Mouse (Mus musculus) erythroblast, embryonic 14.5 days (primary cell): Measurements from ENCODE around the gene Hoxa7. TPM values are rescaled to one million over a fixed set of nuclear protein-coding genes. Genes with fewer than 3 reads are reported as not detected.

ENCODE experiments used
- H3K27me3 ChIP-seq: 2 replicates; pipeline ENCODE4 v1.6.1; 2012; ENCODE audit warnings: inconsistent platforms; ENCODE audit not compliant: control insufficient read depth
- H3K36me3 ChIP-seq: 2 replicates; pipeline ENCODE4 v1.6.1; 2012; ENCODE audit warnings: mild to moderate bottlenecking, inconsistent platforms; ENCODE audit not compliant: control insufficient read depth
- H3K4me1 ChIP-seq: 2 replicates; pipeline ENCODE4 v1.6.1; 2012; ENCODE audit warnings: inconsistent platforms; ENCODE audit not compliant: control insufficient read depth
- H3K4me3 ChIP-seq: replicated peaks from 2 replicates; pipeline ENCODE3; 2012; ENCODE audit warnings: moderate library complexity, mild to moderate bottlenecking, inconsistent platforms
- H3K9me3 ChIP-seq: 2 replicates; pipeline ENCODE4 v1.6.1; 2012; ENCODE audit warnings: low read length, inconsistent platforms, mixed read lengths; ENCODE audit not compliant: control insufficient read depth
- GATA1 ChIP-seq: IDR thresholded peaks from 2 replicates; pipeline ENCODE4 v1.6.1; 2012; ENCODE audit warnings: low read length, inconsistent platforms, mixed read lengths
- TAL1 ChIP-seq: IDR thresholded peaks from 3 replicates; pipeline ENCODE4 v1.6.1; 2012; ENCODE audit warnings: low read length, inconsistent platforms, mixed read lengths
- polyA plus RNA-seq: library from polyadenylated mRNA; stranded (reverse); fragments of >175 nt; gene quantifications from 2 replicates; pipeline ENCODE4 v1.2.3, GENCODE M21; 2012

Gene Hoxa7
- polyA plus RNA-seq, 1 experiment: 0.02 TPM

DNA sequence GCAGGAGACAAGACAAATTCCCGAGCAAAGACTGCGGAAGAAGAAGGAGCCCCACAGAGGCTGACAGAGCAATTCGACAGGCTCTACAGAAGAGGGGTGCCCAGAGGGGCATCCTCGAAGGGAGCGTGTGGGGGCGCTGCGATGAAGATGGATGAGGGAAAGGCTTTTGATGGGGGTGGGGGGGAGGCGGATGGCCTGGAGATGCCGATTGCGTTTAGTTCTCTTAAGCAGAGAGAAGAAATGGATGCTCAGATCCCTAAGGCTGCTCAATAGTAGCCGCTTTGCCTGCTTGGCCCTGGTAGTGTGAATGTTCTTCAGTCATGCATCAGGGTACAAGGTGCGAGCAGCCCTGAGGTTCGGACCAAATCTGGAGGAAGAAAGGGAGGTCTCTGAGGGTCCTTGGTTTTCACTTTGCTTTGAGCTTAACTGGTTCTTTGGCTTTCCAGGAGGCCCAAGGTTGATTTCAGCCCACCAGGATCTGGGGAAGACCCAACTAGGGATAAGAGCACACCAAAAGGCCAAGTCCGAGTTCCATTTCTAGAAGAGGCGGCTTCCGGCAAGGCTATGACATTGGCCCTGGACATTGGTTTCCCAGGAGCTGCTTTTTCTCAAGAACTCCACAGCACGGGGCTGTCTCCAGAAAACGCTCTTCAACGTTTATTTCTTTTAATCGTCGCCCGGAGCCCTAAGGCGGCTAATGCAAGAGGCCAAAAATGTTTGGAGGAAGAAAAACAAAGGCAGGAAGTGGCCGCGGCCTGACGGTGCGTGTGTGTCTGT is 27.2 kb upstream of the Hoxa7 start:
- Histone ChIP-seq H3K4me3 (no peak overlapping the region), H3K9me3 (no peaks in the 10 kb centered on the region; the same call in 1 of the 2 replicates), H3K27me3 (peaks cover 100% of the 10 kb centered on the region), H3K4me1 (no peaks in the 10 kb centered on the region), H3K36me3 (no peaks in the 10 kb centered on the region)
- TF ChIP-seq GATA1 (no peak), TAL1 (no peak)

DNA sequence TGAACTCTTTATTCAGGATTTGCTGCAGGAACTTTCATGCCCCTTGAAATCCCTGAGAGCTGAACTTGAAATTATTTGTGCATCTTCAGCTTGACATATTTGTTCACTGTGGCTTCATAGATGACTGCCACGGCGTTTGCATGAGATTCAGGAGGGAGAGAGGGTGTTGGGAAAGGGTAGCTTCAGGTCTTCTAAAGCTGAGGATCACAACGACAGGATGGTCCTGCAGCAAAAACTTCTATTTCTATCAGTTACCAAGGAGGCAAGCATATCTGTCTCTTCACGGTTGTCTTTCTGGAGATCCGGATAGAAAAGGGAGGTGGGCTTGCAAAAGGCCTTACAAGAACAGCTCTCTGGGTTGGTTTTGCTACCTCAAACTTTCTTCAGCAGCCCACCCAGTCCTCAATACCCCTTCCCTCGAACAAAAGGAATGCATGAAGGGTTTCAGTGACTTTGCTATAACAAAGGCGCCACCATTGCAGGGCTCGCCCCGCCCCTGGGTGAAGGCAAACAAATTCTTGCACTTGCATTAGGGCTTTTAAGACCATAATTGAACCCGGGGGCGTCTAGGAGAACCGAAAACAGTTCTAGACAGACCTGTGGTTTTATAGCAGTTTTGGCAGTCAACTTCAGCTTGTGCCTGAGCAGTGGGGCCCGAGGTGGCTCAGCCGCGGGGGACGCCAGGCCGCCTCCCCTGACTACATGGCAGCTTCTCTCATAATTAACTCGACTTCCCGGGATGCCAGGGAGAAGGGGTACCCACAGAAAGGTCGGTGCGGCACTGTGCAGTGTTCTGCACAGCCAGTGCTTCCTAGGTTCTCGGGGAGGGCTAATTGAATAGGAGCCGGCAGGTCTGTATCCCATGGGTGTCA is 26.3 kb upstream of the Hoxa7 start:
- no peaks in the 10 kb centered on the region for H3K9me3 ChIP-seq
- H3K4me1 ChIP-seq: no peaks in the 10 kb centered on the region
- H3K4me3 ChIP-seq: no peak overlapping the region
- no peaks in the 10 kb centered on the region for H3K36me3 ChIP-seq
- peaks cover 100% of the 10 kb centered on the region for H3K27me3 ChIP-seq
- TF ChIP-seq GATA1: no peak
- TF ChIP-seq TAL1: no peak

- no peak for TF ChIP-seq TAL1
- TF ChIP-seq GATA1: no peak
- no peaks in the 10 kb centered on the region for H3K9me3 ChIP-seq
- H3K4me1 ChIP-seq: no peaks in the 10 kb centered on the region
- H3K4me3 ChIP-seq: no peak overlapping the region
- H3K27me3 ChIP-seq: peaks cover 100% of the 10 kb centered on the region
- H3K36me3 ChIP-seq: no peaks in the 10 kb centered on the region
Observed at GRCm38 (mm10) chr6:52246916-52247315, 25.3 kb upstream of the Hoxa7 start.

GRCm38 (mm10) chr6:52246403-52246803 is 24.7 kb upstream of the Hoxa7 start:
- H3K27me3 ChIP-seq: peaks cover 100% of the 10 kb centered on the region

GRCm38 (mm10) chr6:52245757-52246142 is 24.1 kb upstream of the Hoxa7 start, which contains the start of gene Hoxa11:
Gene Hoxa11 (minus strand): TSS chr6:52245810.
- peaks cover 100% of the 10 kb centered on the region for H3K27me3 ChIP-seq
- TF ChIP-seq GATA1 (no peak), TAL1 (no peak)

More at GRCm38 (mm10) chr6:52246403-52246803, 24.7 kb upstream of the Hoxa7 start:
- H3K36me3 ChIP-seq: no peaks in the 10 kb centered on the region
- TF ChIP-seq TAL1 (no peak), GATA1 (no peak)
- no peaks in the 10 kb centered on the region for H3K9me3 ChIP-seq
- no peak overlapping the region for H3K4me3 ChIP-seq
- H3K4me1 ChIP-seq: no peaks in the 10 kb centered on the region

GRCm38 (mm10) chr6:52245040-52245756 is 23.5 kb upstream of the Hoxa7 start:
- H3K4me3 ChIP-seq: no peak overlapping the region
- peaks cover 100% of the 10 kb centered on the region for H3K27me3 ChIP-seq
- no peaks in the 10 kb centered on the region for H3K36me3 ChIP-seq

More at GRCm38 (mm10) chr6:52245757-52246142, 24.1 kb upstream of the Hoxa7 start, which contains the start of gene Hoxa11:
- H3K36me3 ChIP-seq: no peaks in the 10 kb centered on the region
- no peaks in the 10 kb centered on the region for H3K4me1 ChIP-seq
- H3K4me3 ChIP-seq: no peak within 1 kb of the TSS
- no peaks in the 10 kb centered on the region for H3K9me3 ChIP-seq

GRCm38 (mm10) chr6:52244471-52245039 is 22.9 kb upstream of the Hoxa7 start:
- TF ChIP-seq TAL1 (no peak), GATA1 (no peak)
- no peaks in the 10 kb centered on the region for H3K9me3 ChIP-seq
- H3K36me3 ChIP-seq: no peaks in the 10 kb centered on the region
- H3K4me3 ChIP-seq: no peak overlapping the region
- no peaks in the 10 kb centered on the region for H3K4me1 ChIP-seq
- peaks cover 100% of the 10 kb centered on the region for H3K27me3 ChIP-seq

More at GRCm38 (mm10) chr6:52245040-52245756, 23.5 kb upstream of the Hoxa7 start:
- Histone ChIP-seq H3K4me1 (no peaks in the 10 kb centered on the region), H3K9me3 (no peaks in the 10 kb centered on the region)
- no peak for TF ChIP-seq GATA1
- no peak for TF ChIP-seq TAL1

DNA sequence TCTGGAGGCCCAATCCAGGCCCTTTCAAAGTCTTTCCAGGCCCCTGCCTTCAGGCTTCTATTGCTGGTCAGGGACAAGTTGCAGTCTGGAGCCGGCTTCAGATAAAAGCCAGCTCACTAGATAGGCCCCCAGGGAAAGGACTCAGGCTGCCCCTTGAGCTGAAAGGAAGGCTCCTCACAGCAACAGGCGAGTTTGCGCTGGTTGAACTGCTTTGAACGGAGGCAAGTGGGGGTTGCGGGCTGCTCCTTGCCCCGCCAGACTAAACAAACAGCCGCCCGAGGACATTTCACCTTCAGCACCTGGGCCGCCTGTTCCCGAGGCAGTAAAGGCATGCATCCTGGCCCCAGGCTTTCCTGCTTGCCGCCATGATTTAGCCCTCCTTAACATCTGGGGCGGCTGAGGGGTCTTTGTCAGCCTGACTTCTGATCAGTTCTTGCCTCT is 22.0 kb upstream of the Hoxa7 start:
- Histone ChIP-seq H3K4me1 (no peaks in the 10 kb centered on the region), H3K36me3 (no peaks in the 10 kb centered on the region), H3K9me3 (no peaks in the 10 kb centered on the region), H3K4me3 (no peak overlapping the region), H3K27me3 (peaks cover 100% of the 10 kb centered on the region)
- no peak for TF ChIP-seq TAL1
- TF ChIP-seq GATA1: no peak
